Mouse (Mus musculus) myocyte (in vitro differentiated cells): ENCODE data around the gene Serpinf1. TPM values are rescaled to one million over a fixed set of nuclear protein-coding genes. Genes with fewer than 3 reads are reported as not detected.
"Not testable (repeated sequence)": the region's sequence is repeated elsewhere in the genome, so short reads cannot be mapped to it uniquely, and the experiment has no call there.

ENCODE experiments used
- H3K27me3 ChIP-seq: one replicate; pipeline ENCODE4 v1.6.1; 2011; ENCODE audit not compliant: control insufficient read depth, insufficient read depth, insufficient read length
- H3K36me3 ChIP-seq: one replicate; pipeline ENCODE4 v1.6.1; 2011; ENCODE audit not compliant: control insufficient read depth, insufficient read depth
- H3K4me2 ChIP-seq: one replicate; pipeline ENCODE4 v1.6.1; 2011; ENCODE audit warnings: low read depth, control low read depth
- H3K4me3 ChIP-seq: one replicate; pipeline ENCODE4 v1.5.1; 2011; ENCODE audit warnings: mild to moderate bottlenecking, control low read depth, moderate library complexity
- H3K79me2 ChIP-seq: one replicate; pipeline ENCODE4 v1.6.1; 2011; ENCODE audit not compliant: control insufficient read depth, insufficient read depth
- H3ac ChIP-seq: one replicate; pipeline ENCODE4 v1.6.1; 2011; ENCODE audit not compliant: control insufficient read depth, insufficient read length
- CEBPB ChIP-seq: IDR thresholded peaks from 2 replicates; pipeline ENCODE4 v1.6.1; 2011; ENCODE audit warnings: mild to moderate bottlenecking, moderate library complexity; ENCODE audit not compliant: poor library complexity, insufficient read depth, severe bottlenecking
- E2F4 ChIP-seq: IDR thresholded peaks from one replicate; pipeline ENCODE4 v1.6.1; 2011; ENCODE audit warnings: mild to moderate bottlenecking, control low read depth, moderate library complexity; ENCODE audit not compliant: insufficient read depth
- MAX ChIP-seq: IDR thresholded peaks from one replicate; pipeline ENCODE4 v1.6.1; 2011; ENCODE audit warnings: low read depth, mild to moderate bottlenecking, control low read depth
- MYOD1 ChIP-seq, 3 experiments: IDR thresholded peaks; one replicate each; pipeline ENCODE4 v1.6.1; 2011; ENCODE audit warnings: control low read depth in 2 of 3, low read depth in 2 of 3, mild to moderate bottlenecking in 2 of 3, moderate library complexity in 1 of 3; ENCODE audit not compliant: insufficient read length in 2 of 3, control insufficient read depth in 1 of 3
- MYOG ChIP-seq, 3 experiments: IDR thresholded peaks; one replicate each; pipeline ENCODE4 v1.6.1; 2011; ENCODE audit warnings: control low read depth in 2 of 3, low read depth in 2 of 3, mild to moderate bottlenecking in 2 of 3; ENCODE audit not compliant: insufficient read length in 2 of 3, control insufficient read depth in 1 of 3, insufficient read depth in 1 of 3
- POLR2A ChIP-seq: IDR thresholded peaks from one replicate; pipeline ENCODE4 v1.6.1; 2011; ENCODE audit warnings: low read depth, mild to moderate bottlenecking, control low read depth, moderate library complexity; ENCODE audit not compliant: insufficient read length
- POLR2AphosphoS2 ChIP-seq: IDR thresholded peaks from one replicate; pipeline ENCODE4 v1.6.1; 2011; ENCODE audit warnings: low read depth, control low read depth; ENCODE audit not compliant: insufficient read length
- REST ChIP-seq: IDR thresholded peaks from one replicate; pipeline ENCODE4 v1.6.1; 2011; ENCODE audit warnings: mild to moderate bottlenecking, control low read depth, moderate library complexity; ENCODE audit not compliant: insufficient read depth, insufficient read length
- SRF ChIP-seq: IDR thresholded peaks from one replicate; pipeline ENCODE4 v1.6.1; 2011; ENCODE audit warnings: low read depth; ENCODE audit not compliant: control insufficient read depth, insufficient read length
- TCF12 ChIP-seq: IDR thresholded peaks from one replicate; pipeline ENCODE4 v1.6.1; 2011; ENCODE audit warnings: mild to moderate bottlenecking, control low read depth; ENCODE audit not compliant: poor library complexity, insufficient read depth, severe bottlenecking
- TCF3 ChIP-seq: IDR thresholded peaks from one replicate; pipeline ENCODE4 v1.6.1; 2011; ENCODE audit warnings: low read depth, control low read depth; ENCODE audit not compliant: insufficient read length
- USF1 ChIP-seq: IDR thresholded peaks from one replicate; pipeline ENCODE4 v1.6.1; 2011; ENCODE audit warnings: low read depth, mild to moderate bottlenecking, control low read depth, moderate library complexity
- polyA plus RNA-seq: library from polyadenylated mRNA; unstranded; fragments of >200 nt; fragmentation: generic; extraction: Trizol; gene quantifications from one replicate; pipeline ENCODE4 v1.2.1, GENCODE M21; 2012; ENCODE audit warnings: missing spikeins

Serpinf1 gene
- polyA plus RNA-seq, 1 experiment, result 911 TPM

GRCm38 (mm10) chr11:75458169-75458568, 35.7 kb upstream of the Serpinf1 start:
- TF ChIP-seq TCF12, result no peak
- no peak for TF ChIP-seq SRF
- TF ChIP-seq REST, result no peak
- TF ChIP-seq MYOG (IDR thresholded peaks at IDR 0.05; ENCODE audit: control insufficient read depth in 1 of 3, insufficient read depth in 1 of 3, insufficient read length in 2 of 3, low read depth in 2 of 3), result no peak
- TF ChIP-seq CEBPB, result no peak
- no peak for TF ChIP-seq USF1
- no peak for TF ChIP-seq E2F4
- peak overlapping the region; percentile 98 for H3K4me3 ChIP-seq
- peak overlapping the region; percentile 80 for H3K4me2 ChIP-seq

GRCm38 (mm10) chr11:75456440-75456871, 34.0 kb upstream of the Serpinf1 start:
- no peak overlapping the region for H3K4me3 ChIP-seq
- no peak overlapping the region for H3K4me2 ChIP-seq
- H3K36me3 ChIP-seq, result no peaks in the 10 kb centered on the region
- peaks cover 15% of the 10 kb centered on the region for H3K79me2 ChIP-seq
- no peaks in the 10 kb centered on the region for H3K27me3 ChIP-seq
- TF ChIP-seq USF1 (peak; percentile 41), TCF3 (no peak)
- no peak overlapping the region for H3ac ChIP-seq

More at GRCm38 (mm10) chr11:75458169-75458568, 35.7 kb upstream of the Serpinf1 start:
- H3K36me3 ChIP-seq, result no peaks in the 10 kb centered on the region
- peaks cover 23% of the 10 kb centered on the region for H3K79me2 ChIP-seq
- no peak overlapping the region for H3ac ChIP-seq
- no peaks in the 10 kb centered on the region for H3K27me3 ChIP-seq

- H3ac ChIP-seq, H3K4me3 ChIP-seq, H3K36me3 ChIP-seq, H3K4me2 ChIP-seq, H3K27me3 ChIP-seq: not testable (repeated sequence)
- H3K79me2 ChIP-seq, result peaks cover 15% of the 10 kb centered on the region
Measured at GRCm38 (mm10) chr11:75455971-75456370, 33.5 kb upstream of the Serpinf1 start.

- H3K27me3 ChIP-seq, result no peaks in the 10 kb centered on the region
- H3K79me2 ChIP-seq, result peaks cover 15% of the 10 kb centered on the region
- no peaks in the 10 kb centered on the region for H3K36me3 ChIP-seq
- peak overlapping the region; percentile 41 for H3K4me3 ChIP-seq
- no peak for TF ChIP-seq POLR2A
- TF ChIP-seq CEBPB, result no peak
- TF ChIP-seq REST, result no peak
- no peak for TF ChIP-seq TCF12
- no peak for TF ChIP-seq MYOD1 (IDR thresholded peaks at IDR 0.05; ENCODE audit: control insufficient read depth in 1 of 3, insufficient read length in 2 of 3, low read depth in 2 of 3)
- no peak for TF ChIP-seq MYOG (IDR thresholded peaks at IDR 0.05; ENCODE audit: control insufficient read depth in 1 of 3, insufficient read depth in 1 of 3, insufficient read length in 2 of 3, low read depth in 2 of 3)
- TF ChIP-seq POLR2AphosphoS2, result no peak
- no peak for TF ChIP-seq E2F4
- TF ChIP-seq MAX, result no peak
- TF ChIP-seq USF1, result no peak
- TF ChIP-seq SRF, result no peak
- no peak for TF ChIP-seq TCF3
- H3ac ChIP-seq, result no peak overlapping the region
- peak overlapping the region; percentile 87 for H3K4me2 ChIP-seq
Measured at GRCm38 (mm10) chr11:75455041-75455736, 32.7 kb upstream of the Serpinf1 start.

- Histone ChIP-seq H3K79me2 (peaks cover 15% of the 10 kb centered on the region), H3K27me3 (no peaks in the 10 kb centered on the region)
- no peak for TF ChIP-seq REST
- TF ChIP-seq MYOG (IDR thresholded peaks at IDR 0.05; ENCODE audit: control insufficient read depth in 1 of 3, insufficient read depth in 1 of 3, insufficient read length in 2 of 3, low read depth in 2 of 3), result peak in 1 of 3 experiments; percentile 7
- TF ChIP-seq POLR2AphosphoS2, result peak; percentile 80
- TF ChIP-seq SRF, result peak; percentile 23
- peak; percentile 73 for TF ChIP-seq POLR2A
- peak; percentile 86 for TF ChIP-seq MAX
- no peak for TF ChIP-seq TCF3
- no peak for TF ChIP-seq TCF12
- TF ChIP-seq E2F4, result no peak
- TF ChIP-seq CEBPB, result no peak
- TF ChIP-seq MYOD1 (IDR thresholded peaks at IDR 0.05; ENCODE audit: control insufficient read depth in 1 of 3, insufficient read length in 2 of 3, low read depth in 2 of 3), result no peak
- TF ChIP-seq USF1, result peak; percentile 99
Measured at GRCm38 (mm10) chr11:75453991-75454930, 31.8 kb upstream of the Serpinf1 start, which contains the start of gene Wdr81. Gene Wdr81 (minus strand): TSS chr11:75454717.

More at GRCm38 (mm10) chr11:75453991-75454930, 31.8 kb upstream of the Serpinf1 start, which contains the start of gene Wdr81:
- H3K4me2 ChIP-seq, result peak within 1 kb of the TSS; percentile 87
- H3ac ChIP-seq, result no peak within 1 kb of the TSS
- H3K36me3 ChIP-seq, result no peaks in the 10 kb centered on the region
- H3K4me3 ChIP-seq, result peak within 1 kb of the TSS; percentile 41
